Mouse (Mus musculus): ENCODE measurements around the gene G6pc2. TPM values are rescaled to one million over a fixed set of nuclear protein-coding genes. Genes with fewer than 3 reads are reported as not detected.

Gene G6pc2
- total and polyA plus RNA-seq, 3 experiments, result not detected

DNA sequence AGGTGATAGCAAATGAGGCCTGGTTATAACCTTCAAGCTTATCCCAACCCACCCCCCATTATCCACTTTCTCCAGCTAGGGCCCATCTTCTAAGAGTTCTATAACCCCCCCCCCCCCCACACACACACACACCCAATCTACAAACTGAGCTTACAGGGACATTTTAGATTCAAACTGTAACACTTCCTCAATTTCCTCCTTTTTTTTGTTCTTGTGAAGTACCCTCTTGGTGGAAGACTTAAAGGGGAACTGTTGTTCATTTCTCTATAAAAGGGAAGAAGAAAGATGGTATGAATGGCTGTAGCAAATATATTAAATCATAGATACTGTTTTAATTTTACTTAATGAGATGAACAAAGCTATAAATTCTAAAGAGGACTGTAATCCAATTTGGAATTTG, 21.2 kb downstream of the G6pc2 start:
- Histone ChIP-seq H3K9me3 (replicated peaks; ENCODE audit: insufficient read depth, low read length) (no peaks in the 10 kb centered on the region), H3K9ac (ENCODE audit: control insufficient read depth, low read depth, low read length, poor library complexity, severe bottlenecking) (no peak overlapping the region)

GRCm38 (mm10) chr2:69234976-69235678, 24.3 kb downstream of the G6pc2 start:
- DNase-seq (ENCODE audit: low read depth, low spot score), result no peak
- Histone ChIP-seq H3K9me3 (replicated peaks; ENCODE audit: insufficient read depth, low read length) (no peaks in the 10 kb centered on the region), H3K9ac (ENCODE audit: control insufficient read depth, low read depth, low read length, poor library complexity, severe bottlenecking) (no peak overlapping the region), H3K4me3 (ENCODE audit: control insufficient read depth in 1 of 2, insufficient read depth in 1 of 2, low read depth in 2 of 2, low read length in 2 of 2) (no peak overlapping the region), H3K4me1 (ENCODE audit: control insufficient read depth in 1 of 2, insufficient read depth in 2 of 2, low read length in 2 of 2) (no peaks in the 10 kb centered on the region), H3K27me3 (ENCODE audit: control insufficient read depth in 1 of 2, insufficient read depth in 2 of 2, low read length in 2 of 2) (0 out of 4 replicates have a peak, but pooled peaks cover 0 to 3% of the 10 kb centered on the region in 2 experiments), H3K27ac (ENCODE audit: control insufficient read depth, low read depth, low read length) (no peak overlapping the region), H3K36me3 (ENCODE audit: control insufficient read depth in 1 of 2, insufficient read depth in 2 of 2, low read length in 2 of 2) (no peaks in the 10 kb centered on the region), H3K79me2 (ENCODE audit: control insufficient read depth, insufficient read depth, low read length, poor library complexity) (no peaks in the 10 kb centered on the region)
- TF ChIP-seq CHD1 (IDR thresholded peaks at IDR 0.05; ENCODE audit: low read depth, low read length) (no peak), CTCF (IDR thresholded peaks at IDR 0.05 in 2 of 3, conservative IDR thresholded peaks at IDR 0.05 in 1 of 3; ENCODE audit: control insufficient read depth in 1 of 3, insufficient read depth in 1 of 3, low read depth in 2 of 3, low read length in 3 of 3, poor library complexity in 1 of 3, severe bottlenecking in 1 of 3) (no peak), SIN3A (IDR thresholded peaks at IDR 0.05; ENCODE audit: low read length) (no peak), GATA1 (IDR thresholded peaks at IDR 0.05; ENCODE audit: low read depth, low read length) (no peak), JUND (IDR thresholded peaks at IDR 0.05; ENCODE audit: low read depth, low read length) (no peak), MYC (IDR thresholded peaks at IDR 0.05; ENCODE audit: low read depth, low read length) (no peak), MEF2A (IDR thresholded peaks at IDR 0.05; ENCODE audit: extremely low read depth, insufficient replicate concordance, low read depth, low read length, poor library complexity, severe bottlenecking) (no peak), MXI1 (IDR thresholded peaks at IDR 0.05; ENCODE audit: low read depth, low read length) (no peak), RAD21 (IDR thresholded peaks at IDR 0.05; ENCODE audit: low read depth, low read length) (no peak), EP300 (IDR thresholded peaks at IDR 0.05; ENCODE audit: low read depth in 1 of 2, low read length in 2 of 2) (no peak), BHLHE40 (IDR thresholded peaks at IDR 0.05; ENCODE audit: borderline replicate concordance, low read depth, low read length) (no peak), E2F4 (IDR thresholded peaks at IDR 0.05; ENCODE audit: borderline replicate concordance, low read depth, low read length) (no peak), ZNF384 (IDR thresholded peaks at IDR 0.05; ENCODE audit: low read depth, low read length) (no peak), ZKSCAN1 (IDR thresholded peaks at IDR 0.05; ENCODE audit: low read depth, low read length) (no peak), TAL1 (IDR thresholded peaks at IDR 0.05; ENCODE audit: low read length) (no peak), MAX (IDR thresholded peaks at IDR 0.05; ENCODE audit: low read length) (no peak)

More for the DNA sequence above, 21.2 kb downstream of the G6pc2 start:
- Histone ChIP-seq H3K79me2 (ENCODE audit: control insufficient read depth, insufficient read depth, low read length, poor library complexity) (no peaks in the 10 kb centered on the region), H3K4me1 (ENCODE audit: control insufficient read depth in 1 of 2, insufficient read depth in 2 of 2, low read length in 2 of 2) (no peaks in the 10 kb centered on the region), H3K36me3 (ENCODE audit: control insufficient read depth in 1 of 2, insufficient read depth in 2 of 2, low read length in 2 of 2) (no peaks in the 10 kb centered on the region), H3K4me3 (ENCODE audit: control insufficient read depth in 1 of 2, insufficient read depth in 1 of 2, low read depth in 2 of 2, low read length in 2 of 2) (no peak overlapping the region), H3K27ac (ENCODE audit: control insufficient read depth, low read depth, low read length) (no peak overlapping the region), H3K27me3 (ENCODE audit: control insufficient read depth in 1 of 2, insufficient read depth in 2 of 2, low read length in 2 of 2) (0 out of 4 replicates have a peak, but pooled peaks cover 0 to 1% of the 10 kb centered on the region in 2 experiments)
- DNase-seq (ENCODE audit: low read depth, low spot score), result no peak
- TF ChIP-seq MXI1 (IDR thresholded peaks at IDR 0.05; ENCODE audit: low read depth, low read length) (no peak), TBP (IDR thresholded peaks at IDR 0.05; ENCODE audit: low read depth, low read length) (no peak), POLR2AphosphoS5 (IDR thresholded peaks at IDR 0.05; ENCODE audit: borderline replicate concordance, low read depth, low read length) (no peak), MEF2A (IDR thresholded peaks at IDR 0.05; ENCODE audit: extremely low read depth, insufficient replicate concordance, low read depth, low read length, poor library complexity, severe bottlenecking) (no peak), BHLHE40 (IDR thresholded peaks at IDR 0.05; ENCODE audit: borderline replicate concordance, low read depth, low read length) (no peak), USF2 (IDR thresholded peaks at IDR 0.05; ENCODE audit: borderline replicate concordance in 1 of 2, insufficient read depth in 1 of 2, low read depth in 1 of 2, low read length in 2 of 2) (no peak), USF1 (IDR thresholded peaks at IDR 0.05; ENCODE audit: low read depth, low read length) (no peak)
